Mouse (Mus musculus) forebrain, embryonic 14.5 days (tissue): ENCODE results near the gene Spen. TPM values are rescaled to one million over a fixed set of nuclear protein-coding genes. Genes with fewer than 3 reads are reported as not detected.

Source experiments
- ATAC-seq: fragments of 200-750 bp; cut with Nextera tagmentation; 2 replicates; pipeline ENCODE4 v1.8.0; 2017; ENCODE audit warnings: mild to moderate bottlenecking, moderate library complexity
- DNase-seq: peaks from one replicate; pipeline ENCODE4 v3.0.0-alpha.2; 2015; ENCODE audit warnings: low spot score
- H3K27ac ChIP-seq: fragments of 300-500 bp; sonication (generic); 2 replicates; pipeline ENCODE4 v1.5.1; 2014; ENCODE audit warnings: low read depth, mild to moderate bottlenecking, control low read depth, low read length, moderate library complexity
- H3K27me3 ChIP-seq: fragments of 300-500 bp; sonication (generic); replicated peaks from 2 replicates; pipeline ENCODE4 v1.6.1; 2014; ENCODE audit warnings: low read length, control low read depth, mixed read lengths; ENCODE audit not compliant: control insufficient read depth, insufficient read depth
- H3K36me3 ChIP-seq: fragments of 300-500 bp; sonication (generic); 2 replicates; pipeline ENCODE4 v1.6.1; 2014; ENCODE audit warnings: low read length, control low read depth; ENCODE audit not compliant: control insufficient read depth, insufficient read depth
- H3K4me1 ChIP-seq: fragments of 300-500 bp; sonication (generic); 2 replicates; pipeline ENCODE4 v1.6.1; 2014; ENCODE audit warnings: antibody characterized with exemption, low read length, control low read depth; ENCODE audit not compliant: control insufficient read depth, insufficient read depth
- H3K4me2 ChIP-seq: fragments of 300-500 bp; sonication (generic); 2 replicates; pipeline ENCODE4 v1.6.1; 2014; ENCODE audit warnings: mild to moderate bottlenecking, control low read depth, low read length
- H3K4me3 ChIP-seq: fragments of 300-500 bp; sonication (generic); 2 replicates; pipeline ENCODE4 v1.5.1; 2014; ENCODE audit warnings: low read depth, low read length, control low read depth
- H3K9ac ChIP-seq: fragments of 300-500 bp; sonication (generic); 2 replicates; pipeline ENCODE4 v1.6.1; 2014; ENCODE audit warnings: mild to moderate bottlenecking, low read length, control low read depth, moderate library complexity
- H3K9me3 ChIP-seq: fragments of 300-500 bp; sonication (generic); replicated peaks from 2 replicates; pipeline ENCODE4 v1.6.1; 2016; ENCODE audit warnings: low read length, control low read depth, mixed read lengths; ENCODE audit not compliant: control insufficient read depth
- WGBS: fragments of 180-500 bp; shearing (Covaris S2); extraction: QIAGEN DNeasy Blood & Tissue Kit; methylation state at CpG from one replicate; pipeline ENCODE4 v1.1.7; 2014; 5-methylcytosine and 5-hydroxymethylcytosine counted together
- polyA plus RNA-seq: library from polyadenylated mRNA; unstranded; fragments of >200 nt; fragmentation: Nextera tagmentation; extraction: Ambion mirVana; gene quantifications from 2 replicates; pipeline ENCODE4 v1.2.1, GENCODE M21; 2014

Spen gene
- polyA plus RNA-seq, 1 experiment from 2014 or later: 10.7 TPM

- no peak for DNase-seq
- Histone ChIP-seq H3K36me3 (0 out of 2 replicates have a peak, but pooled peaks cover 4% of the 10 kb centered on the region), H3K27ac (no peak overlapping the region), H3K27me3 (no peaks in the 10 kb centered on the region), H3K9ac (no peak overlapping the region), H3K4me1 (no peaks in the 10 kb centered on the region), H3K9me3 (no peaks in the 10 kb centered on the region), H3K4me3 (no peak overlapping the region), H3K4me2 (no peak overlapping the region)
- 88% methylated on average over 11 of the region's 11 CpGs for WGBS
- no peak for ATAC-seq
Measured at GRCm38 (mm10) chr4:141528938-141529337, 9.5 kb downstream of the Spen start.

DNA sequence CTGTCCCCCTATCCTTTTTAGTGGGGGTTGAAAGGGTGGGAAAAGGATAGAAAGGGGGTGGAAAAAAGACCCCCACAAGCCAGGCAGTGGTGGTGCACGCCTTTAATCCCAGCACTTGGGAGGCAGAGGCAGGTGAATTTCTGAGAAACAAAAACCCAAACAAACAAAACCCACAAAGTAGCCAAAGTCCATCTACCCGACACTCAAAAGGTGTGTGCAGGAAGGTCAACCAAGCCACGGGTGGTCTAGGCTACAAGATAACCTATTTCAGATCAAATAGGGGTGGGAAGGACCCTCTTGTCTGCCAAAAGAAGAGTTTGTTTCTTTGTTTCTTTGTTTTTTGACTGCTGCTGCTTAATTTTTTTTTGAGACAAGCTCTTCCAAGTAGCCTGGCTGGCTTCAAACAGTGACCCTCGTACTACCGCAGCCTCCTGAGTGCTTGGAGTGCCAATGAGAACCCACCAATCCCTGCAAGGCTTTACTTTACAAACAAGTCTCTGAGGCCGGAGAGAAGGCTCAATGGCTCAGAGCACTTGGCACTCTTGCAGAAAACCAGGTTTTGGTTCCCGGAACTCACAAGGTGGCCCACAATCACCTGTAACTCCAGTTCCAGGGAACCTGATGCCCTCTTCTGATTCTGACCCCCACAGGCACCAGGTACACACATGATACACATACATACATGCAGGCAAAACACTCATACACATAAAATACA, 11.3 kb downstream of the Spen start:
- ATAC-seq (no peak), DNase-seq (no peak)
- no peak overlapping the region for H3K9ac ChIP-seq
- no peak overlapping the region for H3K4me2 ChIP-seq
- H3K27me3 ChIP-seq: no peaks in the 10 kb centered on the region
- WGBS: 84% methylated on average over 7 of the region's 7 CpGs
- H3K4me1 ChIP-seq: no peaks in the 10 kb centered on the region
- H3K27ac ChIP-seq: no peak overlapping the region
- no peaks in the 10 kb centered on the region for H3K9me3 ChIP-seq
- H3K36me3 ChIP-seq: peaks cover 6% of the 10 kb centered on the region
- no peak overlapping the region for H3K4me3 ChIP-seq

DNA sequence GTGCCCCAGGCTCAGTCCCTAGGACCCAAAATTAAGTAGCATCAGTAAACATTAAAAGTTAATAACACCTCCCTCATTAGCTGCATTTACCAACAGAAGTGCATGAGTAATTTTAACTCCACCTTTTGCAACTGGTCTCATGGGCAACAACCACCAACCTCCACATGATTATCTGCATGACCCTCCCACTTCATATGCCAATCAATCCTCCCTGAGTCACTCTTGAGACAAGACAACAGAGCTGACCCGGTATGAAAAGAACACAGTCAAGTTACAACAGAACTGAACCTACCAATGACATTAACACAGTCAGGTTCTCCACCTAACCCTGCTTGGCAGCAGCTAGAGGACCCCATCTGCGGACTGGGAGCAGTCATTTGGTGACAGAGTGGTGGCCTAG, 12.5 kb downstream of the Spen start:
- H3K4me3 ChIP-seq: no peak overlapping the region
- H3K27ac ChIP-seq: no peak overlapping the region
- no peaks in the 10 kb centered on the region for H3K4me1 ChIP-seq
- H3K27me3 ChIP-seq: no peaks in the 10 kb centered on the region
- no peak overlapping the region for H3K4me2 ChIP-seq
- ATAC-seq: no peak
- peaks cover 17% of the 10 kb centered on the region for H3K36me3 ChIP-seq
- no peak overlapping the region for H3K9ac ChIP-seq
- 82% methylated on average over 2 of the region's 2 CpGs for WGBS
- no peak for DNase-seq
- no peaks in the 10 kb centered on the region for H3K9me3 ChIP-seq

GRCm38 (mm10) chr4:141524658-141525057, 13.7 kb downstream of the Spen start:
- H3K27me3 ChIP-seq: no peaks in the 10 kb centered on the region
- H3K9me3 ChIP-seq: no peaks in the 10 kb centered on the region
- ATAC-seq (no peak), DNase-seq (no peak)
- H3K4me3 ChIP-seq: no peak overlapping the region
- peaks cover 29% of the 10 kb centered on the region for H3K36me3 ChIP-seq
- no peak overlapping the region for H3K9ac ChIP-seq
- no peak overlapping the region for H3K27ac ChIP-seq
- 72% methylated on average over 6 of the region's 6 CpGs for WGBS
- H3K4me2 ChIP-seq: no peak overlapping the region
- H3K4me1 ChIP-seq: no peaks in the 10 kb centered on the region

DNA sequence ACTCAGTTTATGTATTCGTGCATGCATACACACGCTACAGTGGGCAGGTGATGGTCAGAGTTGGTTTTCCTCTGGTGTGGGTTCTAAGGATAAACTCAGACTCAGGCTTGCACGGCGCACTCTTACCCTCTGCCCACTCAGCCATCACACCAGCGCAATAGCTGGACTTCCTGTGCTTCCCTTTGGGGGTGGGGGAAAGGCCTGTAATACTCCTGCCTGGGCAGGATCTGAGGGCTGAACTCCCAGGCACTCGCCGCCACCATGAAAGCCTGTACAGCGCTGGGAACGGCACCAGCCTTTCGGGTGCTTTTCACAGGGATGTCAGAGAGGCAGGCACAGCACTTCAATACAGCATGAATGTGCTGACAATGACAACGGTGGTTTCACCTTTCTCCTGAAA, 15.3 kb downstream of the Spen start:
- H3K4me3 ChIP-seq: no peak overlapping the region
- no peaks in the 10 kb centered on the region for H3K9me3 ChIP-seq
- H3K9ac ChIP-seq: no peak overlapping the region
- DNase-seq (no peak), ATAC-seq (no peak)
- H3K36me3 ChIP-seq: peaks cover 36% of the 10 kb centered on the region
- H3K27ac ChIP-seq: no peak overlapping the region
- H3K4me1 ChIP-seq: no peaks in the 10 kb centered on the region
- H3K27me3 ChIP-seq: no peaks in the 10 kb centered on the region
- no peak overlapping the region for H3K4me2 ChIP-seq
- 85% methylated on average over 11 of the region's 11 CpGs for WGBS

DNA sequence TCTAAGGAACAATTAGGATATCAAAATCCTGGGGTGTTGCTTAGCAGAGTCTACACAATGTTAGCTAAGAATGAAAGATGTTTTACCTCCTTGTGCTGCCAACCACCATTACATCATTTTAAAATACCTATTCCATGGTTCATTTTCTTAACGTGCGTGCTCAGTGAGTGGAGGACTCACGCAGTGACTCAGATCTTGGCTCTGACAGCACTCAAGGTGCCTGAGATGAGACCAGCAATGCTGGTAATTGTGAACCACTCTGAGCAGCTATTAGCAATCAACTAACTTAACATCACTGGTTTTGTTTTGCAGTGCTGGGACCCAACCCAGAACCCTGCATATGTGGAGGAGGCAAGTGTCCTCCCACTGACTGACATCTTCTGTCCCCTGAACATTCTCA, 20.0 kb downstream of the Spen start:
- WGBS: 93% methylated on average over 3 of the region's 3 CpGs
- DNase-seq: no peak
- peaks cover 64% of the 10 kb centered on the region for H3K36me3 ChIP-seq

DNA sequence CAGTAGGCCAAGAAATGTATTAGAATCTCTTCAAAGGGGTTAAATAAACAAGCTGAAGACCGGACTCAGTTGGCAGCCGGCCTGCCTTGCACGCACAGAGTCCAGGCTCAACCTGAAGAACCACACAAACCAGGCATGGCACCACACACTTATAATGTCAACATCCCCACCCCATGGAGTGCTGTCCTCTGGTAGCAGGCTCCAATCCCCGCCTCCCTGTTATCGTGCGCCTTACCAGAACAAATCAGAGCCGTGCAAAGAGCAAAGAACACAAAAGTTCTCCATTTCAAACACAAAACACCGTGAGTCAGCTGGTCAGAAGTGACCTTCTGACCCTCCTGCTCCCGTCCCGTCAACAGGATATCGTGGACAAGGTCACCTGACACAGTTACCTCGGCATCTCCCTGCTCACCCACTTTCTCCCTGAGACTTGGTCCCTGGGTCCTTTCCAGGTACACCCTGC, 24.2 kb downstream of the Spen start:
- Histone ChIP-seq H3K4me3 (no peak overlapping the region), H3K9me3 (no peaks in the 10 kb centered on the region), H3K36me3 (peaks cover 41% of the 10 kb centered on the region), H3K9ac (no peak overlapping the region), H3K4me2 (no peak overlapping the region), H3K4me1 (no peaks in the 10 kb centered on the region), H3K27me3 (no peaks in the 10 kb centered on the region), H3K27ac (no peak overlapping the region)
- WGBS: 75% methylated on average over 12 of the region's 12 CpGs
- DNase-seq (no peak), ATAC-seq (no peak)

More for the DNA sequence above, 20.0 kb downstream of the Spen start:
- ATAC-seq: no peak
- Histone ChIP-seq H3K4me2 (no peak overlapping the region), H3K4me3 (no peak overlapping the region), H3K9ac (no peak overlapping the region), H3K27ac (no peak overlapping the region), H3K9me3 (no peaks in the 10 kb centered on the region), H3K27me3 (no peaks in the 10 kb centered on the region), H3K4me1 (no peaks in the 10 kb centered on the region)

- H3K36me3 ChIP-seq: peaks cover 24% of the 10 kb centered on the region
- no peaks in the 10 kb centered on the region for H3K27me3 ChIP-seq
- H3K27ac ChIP-seq: no peak overlapping the region
- no peak overlapping the region for H3K9ac ChIP-seq
- H3K9me3 ChIP-seq: no peaks in the 10 kb centered on the region
- DNase-seq: no peak
- WGBS: 79% methylated on average over 6 of the region's 6 CpGs
- ATAC-seq: no peak
- H3K4me3 ChIP-seq: no peak overlapping the region
- peaks cover 3% of the 10 kb centered on the region for H3K4me1 ChIP-seq
- no peak overlapping the region for H3K4me2 ChIP-seq
Measured at GRCm38 (mm10) chr4:141512145-141512544, 26.3 kb downstream of the Spen start.

DNA sequence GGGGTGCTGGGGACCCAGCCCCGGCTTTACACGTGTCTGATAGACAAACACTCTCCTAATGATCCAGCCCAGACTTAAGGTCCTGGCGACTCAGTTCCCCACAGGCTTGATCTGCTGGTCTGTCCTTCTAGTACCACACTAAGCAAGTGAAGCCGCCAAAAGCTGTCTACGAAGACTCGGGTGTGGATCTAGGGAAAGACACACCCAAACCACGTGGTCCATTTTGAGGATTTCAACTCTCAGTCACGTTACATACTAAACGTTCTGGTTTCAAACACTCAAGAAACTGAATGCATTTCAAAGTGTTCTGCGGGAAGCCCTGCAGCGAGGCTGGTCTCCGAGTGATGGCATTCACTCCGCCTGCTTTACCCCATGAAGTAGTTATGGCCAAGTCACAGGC, 27.9 kb downstream of the Spen start:
- no peak overlapping the region for H3K9ac ChIP-seq
- no peaks in the 10 kb centered on the region for H3K9me3 ChIP-seq
- WGBS: 87% methylated on average over 13 of the region's 13 CpGs
- H3K36me3 ChIP-seq: 0 out of 2 replicates have a peak, but pooled peaks cover 7% of the 10 kb centered on the region
- H3K4me3 ChIP-seq: no peak overlapping the region
- no peak overlapping the region for H3K27ac ChIP-seq
- H3K27me3 ChIP-seq: no peaks in the 10 kb centered on the region
- H3K4me1 ChIP-seq: peaks cover 14% of the 10 kb centered on the region
- DNase-seq: no peak
- no peak overlapping the region for H3K4me2 ChIP-seq
- ATAC-seq: no peak
